Mouse (Mus musculus) CH12.LX (cell line): ENCODE data around the gene Dph1. TPM values are rescaled to one million over a fixed set of nuclear protein-coding genes. Genes with fewer than 3 reads are reported as not detected.

ENCODE experiments used
- DNase-seq: peaks from one replicate; pipeline ENCODE4 v3.0.0-alpha.2; 2013; ENCODE audit errors: extremely low read depth
- H3K27ac ChIP-seq: 2 replicates; pipeline ENCODE4 v1.5.1; 2012; ENCODE audit warnings: low read depth, mild to moderate bottlenecking, control low read depth, moderate library complexity; ENCODE audit not compliant: insufficient read depth
- H3K27me3 ChIP-seq: replicated peaks from 2 replicates; pipeline ENCODE3; 2012; ENCODE audit warnings: inconsistent platforms
- H3K36me3 ChIP-seq, 2 experiments: replicated peaks in 1 of 2; 2 replicates each; pipeline versions ENCODE3 to v1.6.1; 2012; ENCODE audit warnings: inconsistent platforms in 1 of 2, low read length in 1 of 2, mild to moderate bottlenecking in 1 of 2, mixed read lengths in 1 of 2, moderate library complexity in 1 of 2; ENCODE audit not compliant: control insufficient read depth in 1 of 2, insufficient read depth in 1 of 2
- H3K4me1 ChIP-seq, 2 experiments: 2 replicates each; pipeline ENCODE4 v1.6.1; 2012; ENCODE audit warnings: inconsistent platforms in 1 of 2, moderate library complexity in 1 of 2; ENCODE audit not compliant: insufficient read depth in 2 of 2, control insufficient read depth in 1 of 2
- H3K4me2 ChIP-seq: 2 replicates; pipeline ENCODE4 v1.6.1; 2012; ENCODE audit warnings: low read depth, mild to moderate bottlenecking, control low read depth; ENCODE audit not compliant: poor library complexity, insufficient read depth, severe bottlenecking
- H3K4me3 ChIP-seq, 3 experiments: fragments of 150-350 bp in 1 of 3; sonication (generic) in 1 of 3; replicated peaks in 1 of 3; 2 replicates each; pipeline versions ENCODE3 to v1.5.1; 2011 to 2012; ENCODE audit warnings: low read depth in 2 of 3, low read length in 2 of 3, mild to moderate bottlenecking in 2 of 3, moderate library complexity in 2 of 3, control low read depth in 1 of 3, improper control_type of control experiment in 1 of 3, inconsistent platforms in 1 of 3, mixed read lengths in 1 of 3; ENCODE audit not compliant: poor library complexity in 1 of 3
- H3K79me2 ChIP-seq: replicated peaks from 2 replicates; pipeline ENCODE4 v1.6.1; 2012; ENCODE audit warnings: mild to moderate bottlenecking, moderate library complexity; ENCODE audit not compliant: control insufficient read depth, poor library complexity, insufficient read depth, severe bottlenecking; ENCODE audit errors: extremely low read depth
- H3K9ac ChIP-seq: 2 replicates; pipeline ENCODE4 v1.6.1; 2012; ENCODE audit warnings: low read depth, mild to moderate bottlenecking, control low read depth, moderate library complexity; ENCODE audit not compliant: insufficient read depth
- H3K9me3 ChIP-seq: replicated peaks from 2 replicates; pipeline ENCODE3; 2012; ENCODE audit warnings: low read length, inconsistent platforms, mixed read lengths
- BHLHE40 ChIP-seq: IDR thresholded peaks from 2 replicates; pipeline ENCODE4 v1.6.1; 2011; ENCODE audit warnings: mild to moderate bottlenecking, low read depth, low read length, improper control_type of control experiment
- CHD2 ChIP-seq: IDR thresholded peaks from 2 replicates; pipeline ENCODE4 v1.6.1; 2011; ENCODE audit warnings: low read length, improper control_type of control experiment
- CTCF ChIP-seq, 2 experiments: IDR thresholded peaks in 1 of 2; conservative IDR thresholded peaks in 1 of 2; 2 replicates each; pipeline ENCODE4 v1.5.1; 2011 to 2012; ENCODE audit warnings: low read depth in 2 of 2, low read length in 2 of 2, improper control_type of control experiment in 1 of 2, inconsistent platforms in 1 of 2, mild to moderate bottlenecking in 1 of 2, moderate library complexity in 1 of 2
- E2F4 ChIP-seq: IDR thresholded peaks from 2 replicates; pipeline ENCODE4 v1.6.1; 2011; ENCODE audit warnings: low read depth, low read length, improper control_type of control experiment; ENCODE audit not compliant: insufficient replicate concordance
- ELF1 ChIP-seq: IDR thresholded peaks from 2 replicates; pipeline ENCODE4 v1.6.1; 2014; ENCODE audit warnings: low read depth, mild to moderate bottlenecking, inconsistent platforms, low read length, improper control_type of control experiment
- EP300 ChIP-seq: IDR thresholded peaks from 2 replicates; pipeline ENCODE4 v1.6.1; 2011; ENCODE audit warnings: low read length, improper control_type of control experiment
- ETS1 ChIP-seq: conservative IDR thresholded peaks from 2 replicates; pipeline ENCODE4 v1.6.1; 2012; ENCODE audit warnings: low read depth, mild to moderate bottlenecking, inconsistent platforms, low read length, improper control_type of control experiment, moderate library complexity
- GABPA ChIP-seq: IDR thresholded peaks from 2 replicates; pipeline ENCODE4 v1.6.1; 2012; ENCODE audit warnings: low read depth, low read length, improper control_type of control experiment, inconsistent platforms; ENCODE audit not compliant: insufficient replicate concordance
- HCFC1 ChIP-seq: IDR thresholded peaks from 2 replicates; pipeline ENCODE4 v1.6.1; 2012; ENCODE audit warnings: low read depth, mild to moderate bottlenecking, inconsistent platforms, low read length, improper control_type of control experiment
- IRF4 ChIP-seq: IDR thresholded peaks from 2 replicates; pipeline ENCODE4 v1.6.1; 2014; ENCODE audit warnings: low read depth, mild to moderate bottlenecking, inconsistent platforms, low read length, improper control_type of control experiment
- JUN ChIP-seq: IDR thresholded peaks from 2 replicates; pipeline ENCODE4 v1.6.1; 2011; ENCODE audit warnings: low read depth, mild to moderate bottlenecking, low read length, improper control_type of control experiment, moderate library complexity; ENCODE audit not compliant: insufficient read depth
- JUND ChIP-seq: conservative IDR thresholded peaks from 2 replicates; pipeline ENCODE4 v1.6.1; 2011; ENCODE audit warnings: low read depth, low read length, improper control_type of control experiment
- KAT2A ChIP-seq: IDR thresholded peaks from 2 replicates; pipeline ENCODE4 v1.6.1; 2012; ENCODE audit warnings: low read length, improper control_type of control experiment, inconsistent platforms; ENCODE audit not compliant: insufficient replicate concordance
- MAFK ChIP-seq: IDR thresholded peaks from 2 replicates; pipeline ENCODE4 v1.6.1; 2011; ENCODE audit warnings: low read length, improper control_type of control experiment; ENCODE audit not compliant: insufficient replicate concordance
- MAX ChIP-seq: IDR thresholded peaks from 2 replicates; pipeline ENCODE4 v1.6.1; 2011; ENCODE audit warnings: low read length, improper control_type of control experiment
- MAZ ChIP-seq: IDR thresholded peaks from 2 replicates; pipeline ENCODE4 v1.6.1; 2012; ENCODE audit warnings: low read depth, mild to moderate bottlenecking, inconsistent platforms, low read length, improper control_type of control experiment, moderate library complexity
- MEF2A ChIP-seq: IDR thresholded peaks from 2 replicates; pipeline ENCODE4 v1.6.1; 2014; ENCODE audit warnings: low read depth, mild to moderate bottlenecking, inconsistent platforms, low read length, improper control_type of control experiment, borderline replicate concordance
- MXI1 ChIP-seq: IDR thresholded peaks from 2 replicates; pipeline ENCODE4 v1.6.1; 2011; ENCODE audit warnings: mild to moderate bottlenecking, low read depth, low read length, improper control_type of control experiment
- MYC ChIP-seq: IDR thresholded peaks from 2 replicates; pipeline ENCODE4 v1.6.1; 2011; ENCODE audit warnings: low read depth, mild to moderate bottlenecking, improper control_type of control experiment, low read length
- NELFE ChIP-seq: IDR thresholded peaks from 2 replicates; pipeline ENCODE4 v1.6.1; 2011; ENCODE audit warnings: low read depth, low read length, improper control_type of control experiment
- NRF1 ChIP-seq: IDR thresholded peaks from 2 replicates; pipeline ENCODE4 v1.6.1; 2014; ENCODE audit warnings: low read depth, mild to moderate bottlenecking, inconsistent platforms, low read length, improper control_type of control experiment, moderate library complexity
- PAX5 ChIP-seq: IDR thresholded peaks from 2 replicates; pipeline ENCODE4 v1.6.1; 2012; ENCODE audit warnings: low read length, inconsistent platforms, mixed read lengths
- POLR2A ChIP-seq: IDR thresholded peaks from 2 replicates; pipeline ENCODE4 v1.6.1; 2011; ENCODE audit warnings: low read depth, mild to moderate bottlenecking, improper control_type of control experiment, low read length
- RAD21 ChIP-seq: IDR thresholded peaks from 2 replicates; pipeline ENCODE4 v1.6.1; 2011; ENCODE audit warnings: low read depth, mild to moderate bottlenecking, low read length, improper control_type of control experiment, moderate library complexity
- SIN3A ChIP-seq: IDR thresholded peaks from 2 replicates; pipeline ENCODE4 v1.6.1; 2012; ENCODE audit warnings: low read length, improper control_type of control experiment, inconsistent platforms
- SMC3 ChIP-seq: IDR thresholded peaks from 2 replicates; pipeline ENCODE4 v1.6.1; 2011; ENCODE audit warnings: low read depth, low read length, improper control_type of control experiment
- TBP ChIP-seq: conservative IDR thresholded peaks from 2 replicates; pipeline ENCODE4 v1.6.1; 2011; ENCODE audit warnings: low read depth, low read length, improper control_type of control experiment
- TCF12 ChIP-seq: IDR thresholded peaks from 2 replicates; pipeline ENCODE4 v1.6.1; 2014; ENCODE audit warnings: low read depth, mild to moderate bottlenecking, inconsistent platforms, low read length, improper control_type of control experiment
- UBTF ChIP-seq: IDR thresholded peaks from 2 replicates; pipeline ENCODE4 v1.6.1; 2012; ENCODE audit warnings: low read depth, mild to moderate bottlenecking, inconsistent platforms, low read length, improper control_type of control experiment, moderate library complexity
- USF1 ChIP-seq: IDR thresholded peaks from 2 replicates; pipeline ENCODE4 v1.6.1; 2014; ENCODE audit warnings: low read depth, mild to moderate bottlenecking, inconsistent platforms, low read length, improper control_type of control experiment
- USF2 ChIP-seq: conservative IDR thresholded peaks from 2 replicates; pipeline ENCODE4 v1.6.1; 2011; ENCODE audit warnings: low read depth, low read length, improper control_type of control experiment
- ZC3H11A ChIP-seq: IDR thresholded peaks from 2 replicates; pipeline ENCODE4 v1.6.1; 2012; ENCODE audit warnings: low read depth, mild to moderate bottlenecking, inconsistent platforms, low read length, improper control_type of control experiment
- ZKSCAN1 ChIP-seq: IDR thresholded peaks from 2 replicates; pipeline ENCODE4 v1.6.1; 2012; ENCODE audit warnings: low read depth, inconsistent platforms, low read length, improper control_type of control experiment, borderline replicate concordance
- ZMIZ1 ChIP-seq: IDR thresholded peaks from 2 replicates; pipeline ENCODE4 v1.6.1; 2012; ENCODE audit warnings: low read depth, mild to moderate bottlenecking, inconsistent platforms, low read length, improper control_type of control experiment
- dilution Hi-C: fragments of 300-500 bp; cut with MboI; formaldehyde crosslinking; loops from 2 replicates; pipeline ENCODE4 v1.14.3; 2020; ENCODE audit warnings: low sequenced_read_pairs; ENCODE audit not compliant: extremely low pct_unique_long_range_greater_than_20kb, extremely low pct_ligation_motif_present
- in situ Hi-C: fragments of 300-500 bp; cut with MboI; formaldehyde crosslinking; loops from 3 replicates; pipeline ENCODE4 v1.14.3; 2019; ENCODE audit warnings: low sequenced_read_pairs, low pct_ligation_motif_present, low pct_unique_long_range_greater_than_20kb, mixed read lengths
- polyA plus RNA-seq: library from polyadenylated mRNA; unstranded; fragments of >175 nt; gene quantifications from 2 replicates; pipeline ENCODE4 v1.2.1, GENCODE M21; 2012; ENCODE audit warnings: low read depth; ENCODE audit not compliant: insufficient read length
- total RNA-seq, 2 experiments: library from RNA; depleted of rRNA; stranded (reverse); fragments of 300-350 nt in 1 of 2; fragments of >200 nt in 1 of 2; gene quantifications; 2 replicates each; pipeline ENCODE4 v1.2.3; 2012 to 2014

Gene Dph1
- total and polyA plus RNA-seq, 3 experiments: 47.7 to 57.0 (median 54.7) TPM

GRCm38 (mm10) chr11:75191841-75192240 is 800 bp upstream of the Dph1 start:
- peaks cover 50% of the 10 kb centered on the region for H3K27me3 ChIP-seq
- H3K4me1 ChIP-seq: peaks cover 25 to 50% of the 10 kb centered on the region in 2 experiments
- peaks cover 21% of the 10 kb centered on the region for H3K79me2 ChIP-seq
- no peak for TF ChIP-seq MAX
- TF ChIP-seq NELFE: no peak
- dilution Hi-C loops: no loop called here
- H3K36me3 ChIP-seq: peaks cover 0 to 10% of the 10 kb centered on the region in 2 experiments
- DNase-seq: no peak
- H3K9ac ChIP-seq: no peak overlapping the region
- no peak overlapping the region for H3K27ac ChIP-seq
- peaks cover 8% of the 10 kb centered on the region for H3K9me3 ChIP-seq
- in situ Hi-C loops: loop anchor here (5.0 kb wide), 2 partner anchors 35 to 95 kb away; no protein-coding TSS in a partner anchor
- H3K4me3 ChIP-seq: no peak overlapping the region
- H3K4me2 ChIP-seq: no peak overlapping the region

- peak overlapping the region; percentile 26 for H3K4me2 ChIP-seq
- DNase-seq: peak; percentile 97
- H3K36me3 ChIP-seq: peaks cover 3 to 19% of the 10 kb centered on the region in 2 experiments
- H3K79me2 ChIP-seq: peaks cover 21% of the 10 kb centered on the region
- dilution Hi-C loops (no loop called here), in situ Hi-C loops (loop anchor here (5.0 kb wide), 2 partner anchors 37 to 97 kb away; no protein-coding TSS in a partner anchor)
- peaks cover 8% of the 10 kb centered on the region for H3K9me3 ChIP-seq
- H3K4me1 ChIP-seq: peaks cover 25 to 60% of the 10 kb centered on the region in 2 experiments
- H3K4me3 ChIP-seq: peak overlapping the region; percentile 69 to 100 (median 90)
- H3K27me3 ChIP-seq: peaks cover 35% of the 10 kb centered on the region
- H3K9ac ChIP-seq: peak overlapping the region; percentile 77
- H3K27ac ChIP-seq: no peak overlapping the region
- no peak for TF ChIP-seq PAX5
- TF ChIP-seq CHD2: no peak; the same call in none of the 2 replicates
- TF ChIP-seq SMC3: peak; percentile 68
- peak; percentile 100 for TF ChIP-seq MXI1
- no peak for TF ChIP-seq JUND
- no peak for TF ChIP-seq JUN
- no peak for TF ChIP-seq UBTF
- peak; percentile 93 for TF ChIP-seq USF1
- peak; percentile 88 for TF ChIP-seq IRF4
- TF ChIP-seq CTCF (conservative IDR thresholded peaks at IDR 0.05 in 1 of 2, IDR thresholded peaks at IDR 0.05 in 1 of 2; ENCODE audit: low read depth in 2 of 2, low read length in 2 of 2): peak in 1 of 2 experiments; percentile 72; a peak in 2 of 4 replicates
- no peak; the same call in none of the 2 replicates for TF ChIP-seq ETS1
- TF ChIP-seq KAT2A: peak; percentile 81; the same call in 1 of the 2 replicates
- peak; percentile 94 for TF ChIP-seq ZMIZ1
- peak; percentile 97 for TF ChIP-seq HCFC1
- peak; percentile 64 for TF ChIP-seq RAD21
- no peak for TF ChIP-seq ZC3H11A
- peak; percentile 99 for TF ChIP-seq MYC
- TF ChIP-seq MAFK: no peak
- TF ChIP-seq POLR2A: peak; percentile 90
- peak; percentile 86; the same call in 1 of the 2 replicates for TF ChIP-seq MEF2A
- TF ChIP-seq EP300: no peak
- peak; percentile 95 for TF ChIP-seq TBP
- TF ChIP-seq SIN3A: peak; percentile 100
- TF ChIP-seq MAZ: peak; percentile 84
- TF ChIP-seq BHLHE40: peak; percentile 72
- TF ChIP-seq NRF1: peak; percentile 70
- peak; percentile 79 for TF ChIP-seq USF2
- TF ChIP-seq E2F4: no peak
- peak; percentile 59; the same call in 1 of the 2 replicates for TF ChIP-seq GABPA
- no peak for TF ChIP-seq ZKSCAN1
- peak; percentile 82 for TF ChIP-seq ELF1
- peak; percentile 94 for TF ChIP-seq TCF12
These were observed 693 bp downstream of the Dph1 start for GRCm38 (mm10) chr11:75190371-75190724.
